Mouse (Mus musculus): ENCODE results near the gene Egfl7.
A peak's percentile ranks its signal among the peaks of the same experiment; 100 is the strongest.

Egfl7 gene

DNA sequence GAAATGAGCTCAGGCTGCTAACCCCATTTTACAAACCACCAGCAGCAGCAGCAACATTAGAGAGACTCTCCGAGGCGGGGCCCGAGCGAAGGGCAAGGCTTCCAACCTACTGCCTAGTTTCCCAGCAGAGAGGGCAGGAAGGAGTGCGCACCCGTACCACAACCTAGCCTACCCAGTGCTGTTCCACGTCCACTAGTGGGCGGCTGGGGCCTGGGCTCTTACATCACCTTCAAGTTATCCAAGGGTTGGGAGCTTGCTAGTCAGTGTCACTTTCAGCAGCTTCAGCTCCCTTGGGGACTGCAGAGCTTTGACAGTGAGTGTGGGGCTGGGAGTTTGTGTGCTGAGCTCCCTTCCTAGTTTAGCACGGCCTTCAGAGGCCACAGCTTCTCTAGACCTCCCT is 8.4 kb upstream of the Egfl7 start:
- no peak for DNase-seq

DNA sequence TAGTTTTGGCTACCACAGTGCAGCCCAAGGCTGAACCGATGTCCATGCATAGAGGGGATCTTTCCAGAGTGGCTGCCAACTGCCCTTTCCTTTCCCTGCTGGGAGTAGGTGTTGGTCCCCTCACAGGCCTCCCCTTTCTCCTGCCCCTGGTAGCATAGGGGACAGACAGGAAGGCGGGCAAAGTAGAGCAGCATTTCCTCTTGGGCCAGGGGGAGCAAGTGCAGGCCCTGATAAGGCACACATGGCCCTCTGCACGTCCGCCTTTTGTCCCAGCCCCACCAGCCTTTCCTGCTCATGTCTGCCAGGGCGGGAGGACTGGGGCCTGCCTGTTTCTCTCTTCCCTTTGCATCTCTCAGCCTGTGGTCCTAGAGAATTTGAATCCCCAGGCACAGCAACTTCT is 8.0 kb upstream of the Egfl7 start:
- DNase-seq = no peak

DNA sequence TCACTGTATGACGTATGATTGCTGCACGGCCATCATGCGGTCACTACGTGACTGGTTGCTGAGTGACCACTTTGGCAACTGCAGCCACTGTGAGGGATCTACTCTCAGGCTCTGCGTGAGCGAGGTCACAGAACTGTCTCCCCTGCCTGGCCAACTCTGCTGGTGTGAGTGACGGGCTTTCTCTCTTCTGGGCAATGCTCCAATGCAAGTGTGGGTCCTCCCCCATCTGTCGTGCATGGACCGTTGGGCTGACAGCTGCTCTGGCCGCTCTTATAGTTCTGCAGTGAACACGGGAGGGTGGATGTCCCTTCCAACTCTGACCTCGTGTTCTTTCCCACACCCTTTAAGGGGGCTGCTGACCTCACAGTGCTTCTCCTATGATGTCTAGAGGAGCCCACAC is 6.4 kb upstream of the Egfl7 start:
- DNase-seq = no peak

DNA sequence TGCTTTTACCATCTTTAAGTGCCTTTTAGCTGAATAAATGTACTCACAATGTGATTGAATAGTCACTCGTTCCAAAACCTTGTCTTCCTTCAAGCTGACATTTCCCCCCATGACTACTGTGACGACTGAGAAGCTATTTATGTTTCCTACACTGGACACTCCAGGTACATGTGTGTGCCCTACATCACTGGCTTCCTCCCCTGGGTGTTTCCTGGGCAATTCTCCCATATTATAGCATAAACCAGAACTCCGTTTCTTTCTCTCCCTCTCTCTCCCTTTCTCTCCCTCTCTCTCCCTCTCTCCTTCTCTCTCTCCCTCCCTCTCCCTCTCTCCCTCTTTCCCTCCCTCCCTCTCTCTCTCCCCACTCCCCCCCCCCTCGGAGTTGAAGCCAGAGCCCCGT is 6.0 kb upstream of the Egfl7 start:
- no peak for DNase-seq

DNA sequence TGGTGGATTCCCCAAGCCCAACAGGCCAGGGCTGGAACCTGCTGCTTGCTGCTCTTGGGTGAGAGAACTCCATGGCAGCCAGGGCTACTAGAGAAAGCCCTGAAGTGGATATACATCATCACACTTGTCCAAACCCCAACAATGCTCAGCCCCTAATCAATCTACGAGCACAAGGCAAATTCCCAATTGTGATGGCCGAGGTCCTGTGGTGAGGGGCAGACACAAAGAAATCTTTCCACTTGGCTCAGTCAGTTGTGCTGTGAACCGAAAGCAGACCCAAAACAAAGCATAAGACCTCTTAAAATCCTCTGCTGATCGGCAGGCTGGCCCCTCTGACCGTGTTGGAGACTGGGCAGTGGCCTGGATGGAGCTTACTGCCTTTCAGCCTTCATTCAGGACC is 5.0 kb upstream of the Egfl7 start:
- no peak for DNase-seq

DNA sequence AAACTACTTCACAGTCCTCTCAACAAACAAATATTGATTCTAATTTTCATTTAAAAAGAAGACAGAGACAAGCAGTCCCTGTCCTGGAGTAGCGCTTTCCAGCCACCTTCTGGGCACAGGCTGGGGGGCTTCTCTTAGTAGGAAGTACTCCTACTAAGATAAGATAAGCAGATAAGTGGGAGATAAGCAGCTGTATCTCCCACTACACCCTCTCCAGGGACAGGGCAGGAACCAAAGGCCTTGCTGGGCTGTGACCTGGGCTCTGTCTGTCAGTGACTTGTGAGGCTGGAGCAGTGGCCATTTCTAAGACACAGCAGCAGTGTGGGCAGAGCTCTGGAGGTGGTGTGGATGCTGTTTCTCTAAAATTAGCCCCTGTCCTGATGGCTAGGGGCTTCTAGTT is 4.4 kb upstream of the Egfl7 start:
- DNase-seq = no peak

DNA sequence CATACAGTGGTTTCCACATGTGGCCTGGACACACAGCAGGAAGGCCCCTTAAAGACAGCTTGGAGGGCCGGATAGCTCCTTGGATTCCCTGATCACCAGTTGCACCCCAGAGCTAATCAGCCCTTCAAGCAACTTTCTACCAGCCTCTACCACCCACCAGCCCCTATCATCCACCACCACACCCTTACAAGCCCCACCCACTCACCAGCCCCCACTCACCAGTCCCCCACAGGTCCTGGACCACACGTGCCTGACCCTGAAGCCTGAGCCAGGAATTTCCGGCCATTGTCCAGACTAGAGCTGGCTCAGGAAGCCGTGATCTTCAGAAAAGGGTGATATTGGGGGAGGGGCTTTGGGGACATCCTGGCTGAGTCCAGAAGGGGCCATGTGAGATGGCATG is 3.9 kb upstream of the Egfl7 start:
- no peak for DNase-seq

DNA sequence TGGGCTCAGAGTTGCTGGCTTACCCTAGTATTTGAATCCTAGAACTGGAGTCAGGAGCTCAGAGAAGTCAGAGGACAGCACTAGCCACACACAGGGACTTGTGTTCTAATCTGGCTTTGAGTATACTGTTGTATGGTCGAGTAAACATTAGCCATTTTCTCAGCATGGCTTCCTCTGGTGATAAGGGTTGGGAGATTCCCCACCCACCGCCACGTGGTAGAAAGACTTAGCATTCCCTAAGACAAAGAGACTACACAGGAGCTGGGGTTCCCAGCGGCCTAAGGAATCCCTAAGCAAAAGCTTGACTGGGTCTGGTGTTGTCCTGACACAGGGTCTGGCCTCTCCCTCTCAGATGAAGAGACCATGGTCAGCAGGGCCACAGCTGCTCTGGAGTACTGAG is 3.4 kb upstream of the Egfl7 start:
- no peak for DNase-seq

DNA sequence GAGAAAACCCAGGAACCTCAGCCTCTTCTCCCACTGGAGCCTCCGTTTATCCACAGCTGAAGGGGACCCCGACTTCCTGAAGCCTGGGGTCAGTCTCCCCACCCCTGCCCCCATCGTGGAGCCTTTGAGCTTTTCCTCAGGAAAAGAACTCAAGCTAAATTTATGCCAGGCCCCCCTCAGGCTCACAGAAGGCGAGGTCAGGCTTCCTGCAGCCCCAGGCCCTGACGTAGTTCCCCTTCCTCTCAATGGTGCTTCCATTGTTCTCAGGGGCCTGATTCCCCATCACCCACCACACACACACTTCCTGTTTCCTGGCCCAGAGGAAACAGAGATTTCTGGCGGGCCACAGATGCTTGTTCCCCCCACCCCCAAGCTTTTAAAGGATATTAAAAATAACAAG is 1.4 kb upstream of the Egfl7 start:
- DNase-seq = peak in 1 of 2 experiments; percentile 28

DNA sequence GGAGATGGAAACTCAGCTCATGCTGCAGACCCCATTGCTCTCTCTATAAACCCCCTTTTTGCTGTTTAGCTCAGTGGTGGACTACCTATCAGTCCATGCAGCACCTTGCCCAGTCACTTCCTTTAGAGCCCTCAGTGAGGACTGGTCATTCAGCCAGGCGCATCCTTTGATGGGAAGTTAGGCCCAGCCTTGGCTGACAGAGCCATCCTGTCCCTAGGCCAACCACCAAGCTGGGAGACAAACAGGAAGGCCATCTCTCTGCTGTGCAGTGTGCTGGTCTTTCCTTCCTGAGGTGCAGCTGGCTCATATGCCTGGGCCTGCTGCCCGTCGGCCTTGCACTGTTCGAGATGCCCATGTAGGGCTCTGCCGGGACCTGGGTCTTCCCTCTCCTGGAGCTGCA is 937 bp downstream of the Egfl7 start:
- no peak for DNase-seq

DNA sequence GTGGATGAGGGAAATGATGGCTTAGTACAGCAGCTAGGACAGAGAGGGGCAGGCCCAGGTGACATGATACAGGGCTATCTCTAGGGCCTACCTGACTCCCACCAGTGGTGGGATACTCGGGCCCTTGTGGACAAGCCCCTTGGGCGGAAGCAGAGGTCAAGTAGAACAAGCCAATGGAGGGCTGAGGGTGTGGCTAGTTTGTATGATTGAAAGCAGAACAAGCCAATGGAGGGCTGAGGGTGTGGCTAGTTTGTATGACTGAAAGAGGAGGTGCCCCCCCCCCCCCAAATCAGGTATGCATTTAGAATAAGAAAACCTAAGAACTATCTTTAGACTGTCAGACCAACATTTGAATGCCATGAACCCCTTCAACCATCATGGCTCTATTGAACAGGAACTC is 2.4 kb downstream of the Egfl7 start:
- peak in 1 of 2 experiments; percentile 23 for DNase-seq

DNA sequence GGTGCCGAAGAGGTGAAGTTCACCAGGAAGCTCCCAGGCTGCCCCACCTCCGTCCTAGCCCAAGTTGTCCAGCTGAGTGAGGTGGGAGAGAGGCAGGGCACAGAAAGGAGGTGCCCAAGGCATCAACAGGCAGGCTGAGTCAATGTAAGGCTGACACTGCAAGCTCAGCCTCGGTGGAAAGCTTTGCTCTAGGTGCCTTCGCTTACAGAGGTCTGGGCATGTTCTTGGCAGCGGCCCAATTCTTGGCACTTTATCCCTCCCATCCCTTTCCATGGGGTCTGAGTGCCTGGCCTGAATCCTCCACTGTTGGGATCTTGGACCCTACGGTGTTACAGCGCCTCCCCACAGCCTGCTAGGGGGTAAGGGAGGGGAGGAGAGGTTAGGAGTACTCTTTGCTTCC is 2.9 kb downstream of the Egfl7 start:
- DNase-seq = no peak

DNA sequence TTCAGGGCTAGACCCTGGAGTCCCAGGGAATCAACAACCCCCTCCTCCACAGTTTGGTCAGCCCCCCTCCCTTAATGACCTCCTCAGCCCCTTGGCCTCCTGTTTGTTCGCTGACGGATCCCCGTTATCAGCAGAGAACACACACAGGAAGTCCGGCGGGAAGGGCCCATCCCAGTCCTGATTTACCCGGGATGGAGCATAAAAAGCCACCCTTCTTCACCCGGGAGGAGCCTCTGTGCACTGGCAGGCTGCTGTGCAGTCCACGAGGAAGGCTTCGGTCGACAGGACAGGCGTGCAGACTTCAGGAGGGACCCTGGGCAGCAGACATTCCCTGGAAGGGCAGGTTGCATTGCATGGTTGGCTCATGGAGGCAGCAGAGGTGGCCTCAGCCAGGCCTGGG is 3.8 kb downstream of the Egfl7 start:
- DNase-seq = no peak

DNA sequence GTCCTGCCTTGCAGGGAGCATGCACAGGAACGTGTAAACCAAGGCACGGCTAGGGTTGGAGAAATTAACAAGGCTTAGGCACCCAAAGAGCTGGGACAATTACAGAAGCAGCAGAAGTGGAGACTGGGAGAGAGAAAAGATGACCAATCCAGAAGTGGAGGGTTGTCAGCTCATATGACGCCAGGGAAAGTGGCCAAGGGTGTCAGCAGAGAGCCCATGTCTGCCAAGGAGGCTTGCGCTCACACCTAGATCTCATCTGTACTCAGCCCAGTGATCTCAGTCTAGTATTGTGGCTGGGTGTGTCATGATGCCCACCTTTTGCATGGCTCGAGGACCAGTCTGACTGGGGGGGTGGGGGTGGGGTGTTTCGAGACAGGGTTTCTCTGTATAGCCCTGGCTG is 5.9 kb downstream of the Egfl7 start:
- no peak for DNase-seq

DNA sequence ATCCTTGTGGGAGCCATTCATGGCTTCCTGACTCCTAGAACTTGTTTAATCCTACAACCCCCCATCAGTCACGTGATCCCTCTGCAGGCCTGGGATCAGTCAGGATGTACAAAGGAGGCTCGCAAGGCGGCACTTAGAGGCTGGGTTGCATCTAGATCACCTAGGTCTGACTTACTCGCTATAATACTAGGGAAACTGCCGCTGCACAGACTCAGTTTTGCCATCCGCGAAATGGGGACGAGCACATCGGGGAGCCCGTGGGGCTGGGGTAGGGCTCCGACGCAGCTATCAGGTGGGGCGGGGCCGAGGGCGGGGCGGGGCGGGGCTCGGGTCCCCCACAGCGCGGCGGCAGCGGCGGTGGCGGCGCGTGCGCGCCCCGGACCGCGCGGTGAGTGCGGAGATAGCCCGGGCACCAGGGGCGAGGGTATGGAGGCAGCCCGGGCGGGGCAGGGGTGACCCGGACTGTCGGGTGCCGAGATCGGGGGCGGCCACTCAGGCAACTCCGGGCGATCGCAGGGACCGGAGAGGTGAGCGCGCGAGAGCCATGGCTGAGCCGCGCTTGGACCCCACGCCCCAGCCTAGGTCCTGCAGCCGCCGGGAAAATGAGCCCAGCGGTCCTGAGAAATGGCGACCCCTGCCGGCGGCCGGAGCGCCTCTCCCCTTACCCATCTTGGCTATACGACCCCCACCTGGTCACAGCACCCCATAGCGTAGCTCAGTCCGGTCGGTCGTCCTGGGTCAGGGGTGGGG is 6.7 kb downstream of the Egfl7 start, which contains the start of gene Gm20532:
Gene Gm20532 (plus strand): TSS at position 346 of the 750 bp plus-strand sequence.
- peak; percentile 57 to 58 for DNase-seq

DNA sequence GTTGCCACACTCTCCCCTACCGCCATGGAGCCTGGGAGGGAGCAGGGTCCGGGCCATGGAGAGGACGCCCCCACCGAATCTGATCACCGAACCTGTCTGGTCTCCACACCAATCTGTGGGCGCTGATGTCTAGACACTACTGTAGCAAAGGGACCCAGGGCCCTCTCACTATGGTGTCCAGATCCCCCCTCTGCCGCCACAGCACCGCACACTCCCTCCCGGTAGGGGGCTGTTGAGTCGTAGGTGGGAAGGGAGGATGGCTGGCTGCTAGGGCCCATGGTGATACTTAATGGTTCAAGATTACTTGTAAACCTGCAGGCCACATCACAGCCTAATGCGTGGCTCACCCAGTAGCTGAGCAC is 7.2 kb downstream of the Egfl7 start:
- peak; percentile 48 to 51 for DNase-seq

DNA sequence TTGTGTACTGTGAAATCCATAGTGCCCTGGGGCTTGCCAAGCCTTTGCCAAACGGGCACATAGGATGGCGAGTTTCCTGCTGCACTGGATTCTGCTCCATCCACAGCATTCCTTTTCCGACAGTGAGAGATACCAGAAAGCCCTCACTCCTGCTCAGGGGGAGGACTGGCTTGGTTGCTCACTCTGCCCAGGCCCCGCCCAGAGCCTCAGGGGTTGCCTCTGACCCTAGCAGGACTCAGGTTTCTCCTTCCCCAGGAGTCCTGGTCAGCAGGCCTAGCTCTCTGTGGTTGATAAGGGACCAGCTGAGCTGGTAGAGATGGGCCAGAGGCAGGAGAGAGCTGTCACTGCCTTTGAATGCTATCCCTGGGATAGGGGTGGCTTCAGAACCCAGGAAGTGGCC is 8.8 kb downstream of the Egfl7 start:
- DNase-seq = no peak

DNA sequence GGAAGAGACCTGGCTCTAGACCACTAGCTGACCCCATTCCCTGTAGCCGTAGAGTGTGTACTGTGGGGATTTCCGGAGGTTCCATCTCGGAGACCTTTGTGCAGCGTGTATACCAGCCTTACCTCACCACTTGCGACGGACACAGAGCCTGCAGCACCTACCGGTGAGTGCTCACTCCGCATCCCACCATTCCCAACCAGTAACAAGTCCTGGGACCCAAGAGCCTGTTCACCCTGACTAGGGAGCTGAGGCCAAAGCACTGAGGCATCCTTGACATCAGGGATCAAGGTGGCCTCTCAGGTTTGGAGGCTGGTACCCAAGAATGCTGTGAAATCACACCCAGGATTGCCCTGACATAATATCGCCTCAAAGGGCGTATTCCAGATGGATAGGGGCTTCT is 9.5 kb downstream of the Egfl7 start:
- DNase-seq = no peak

DNA sequence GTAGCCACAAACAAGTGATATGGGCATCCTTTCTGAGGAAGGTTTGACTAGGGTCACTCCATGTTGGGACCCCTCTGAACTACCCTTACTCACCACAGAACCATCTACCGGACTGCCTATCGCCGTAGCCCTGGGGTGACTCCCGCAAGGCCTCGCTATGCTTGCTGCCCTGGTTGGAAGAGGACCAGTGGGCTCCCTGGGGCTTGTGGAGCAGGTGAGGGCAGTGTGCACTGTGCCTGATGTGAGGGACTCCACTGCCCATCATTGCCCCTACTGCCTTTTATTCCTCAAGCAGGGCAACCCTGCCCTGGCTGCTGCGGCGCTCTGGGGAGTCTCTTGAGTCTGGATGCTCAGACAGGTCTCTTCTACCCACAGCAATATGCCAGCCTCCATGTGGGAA is 10.5 kb downstream of the Egfl7 start:
- no peak for DNase-seq

DNA sequence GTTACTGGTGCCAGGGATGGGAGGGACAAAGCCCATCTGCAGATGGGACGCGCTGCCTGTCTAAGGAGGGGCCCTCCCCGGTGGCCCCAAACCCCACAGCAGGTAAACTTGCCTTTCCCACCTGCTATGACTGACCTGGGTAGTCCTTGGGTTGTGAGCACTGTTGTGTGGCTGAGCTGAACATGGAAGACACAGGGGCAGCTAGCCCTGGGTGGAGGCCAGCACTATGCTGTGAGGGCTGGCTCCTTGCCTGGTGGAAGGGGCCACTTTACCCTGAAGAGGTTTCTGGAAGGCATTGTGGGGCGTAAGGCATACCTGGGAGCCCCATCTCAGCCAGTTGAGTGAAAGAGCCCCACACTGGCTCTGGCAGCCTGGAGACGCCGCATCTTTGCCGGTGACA is 11.1 kb downstream of the Egfl7 start:
- DNase-seq = no peak

DNA sequence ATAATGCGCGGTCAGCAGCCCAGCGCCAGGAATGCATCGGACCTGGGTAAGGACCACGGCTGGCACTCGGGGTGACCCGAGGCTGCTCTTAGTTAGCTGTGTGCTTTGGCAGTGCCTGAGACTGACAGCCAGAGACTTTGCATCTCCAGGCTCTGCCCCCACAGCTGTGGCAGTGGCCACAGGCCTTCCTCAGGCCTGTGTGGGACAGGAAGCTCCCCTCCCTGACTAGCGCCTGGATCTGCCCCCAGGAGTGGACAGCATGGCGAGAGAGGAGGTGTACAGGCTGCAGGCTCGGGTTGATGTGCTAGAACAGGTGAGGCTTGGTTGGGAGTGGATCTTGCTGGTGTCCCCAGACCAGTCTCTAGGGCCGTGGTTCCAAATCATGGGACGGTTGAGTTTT is 11.6 kb downstream of the Egfl7 start:
- no peak for DNase-seq

DNA sequence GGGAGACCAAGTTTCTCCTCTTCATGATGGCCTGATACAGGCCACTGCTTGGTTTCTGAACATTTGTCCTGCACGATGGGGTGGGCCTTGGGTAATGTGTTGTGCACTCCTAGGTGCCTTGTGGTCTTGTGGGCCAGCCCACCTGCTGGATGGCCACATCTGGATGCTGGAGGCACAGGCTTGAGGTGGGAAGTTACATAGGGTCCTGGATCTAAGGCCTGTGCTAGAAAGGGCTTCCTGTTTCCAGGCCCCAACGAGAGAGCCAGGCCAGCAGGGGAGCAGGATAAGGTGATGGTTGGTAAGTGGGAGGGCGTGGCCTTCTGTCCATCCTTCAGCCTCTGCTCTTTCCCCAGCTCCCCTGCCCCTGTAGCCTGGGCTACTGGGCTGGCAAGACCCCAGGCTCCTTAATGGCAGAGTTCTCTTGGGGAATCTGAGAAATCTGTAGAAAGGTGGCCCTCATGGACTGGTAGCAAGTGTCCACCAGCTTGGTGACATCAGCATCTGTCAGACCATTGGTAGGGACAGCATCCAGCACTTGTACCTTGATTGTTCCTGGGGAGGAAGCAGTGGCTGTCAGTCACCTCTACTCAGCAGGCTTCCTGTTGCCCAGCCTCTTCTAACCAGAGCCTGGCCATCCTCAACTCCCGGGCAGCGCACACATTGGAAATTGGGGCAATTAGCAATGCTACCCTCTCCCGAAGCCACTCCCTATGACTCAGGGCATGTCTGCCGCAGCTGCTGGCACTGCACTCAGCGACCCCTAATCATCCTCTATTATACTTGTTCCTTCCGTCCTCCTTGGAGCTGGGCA is 13.6 kb downstream of the Egfl7 start:
- no peak for DNase-seq

DNA sequence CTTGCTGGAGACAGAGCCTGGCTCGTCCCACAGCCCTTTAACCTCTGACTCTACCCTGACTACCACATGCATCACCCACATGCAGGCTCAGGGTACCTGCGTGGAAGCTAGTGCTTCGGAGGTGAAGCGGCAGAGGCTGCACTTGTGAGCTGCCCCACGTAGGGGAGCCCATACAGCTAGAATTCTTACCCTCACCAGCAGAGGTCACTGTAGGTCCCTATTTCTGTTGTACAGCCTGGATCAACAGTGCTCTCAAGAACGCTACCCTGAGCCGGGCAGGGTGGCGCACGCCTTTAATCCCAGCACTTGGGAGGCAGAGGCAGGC is 14.2 kb downstream of the Egfl7 start:
- DNase-seq = peak; percentile 79 to 83

DNA sequence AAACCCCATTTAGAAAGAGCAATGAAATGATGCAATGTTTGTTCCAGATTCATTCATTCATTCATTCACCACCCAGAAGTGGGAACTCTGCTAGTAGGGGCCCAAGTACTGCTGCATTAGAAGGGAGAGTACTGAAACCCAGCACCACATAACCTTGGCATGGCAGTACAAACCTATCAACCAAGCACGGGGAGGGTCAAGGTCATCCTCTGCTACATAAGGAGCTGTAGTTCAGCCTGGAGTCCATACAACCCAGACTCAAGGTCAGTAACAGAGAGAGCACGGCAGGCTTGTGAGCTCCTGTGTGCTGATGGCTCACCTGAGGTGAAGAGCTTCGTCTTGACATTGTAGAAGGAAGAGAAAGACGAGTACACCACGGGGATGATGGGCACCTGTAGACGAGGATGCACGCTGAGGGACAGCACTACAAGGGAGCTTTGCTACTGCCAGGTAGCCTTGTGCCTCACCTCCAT is 14.7 kb downstream of the Egfl7 start:
- no peak for DNase-seq

All from B cell, adult 2 months (primary cell).